Mouse (Mus musculus) myocyte (in vitro differentiated cells): ENCODE data around the gene Tex33.

Source experiments
- E2F4 ChIP-seq: IDR thresholded peaks from one replicate; pipeline ENCODE4 v1.6.1; 2011; ENCODE audit warnings: mild to moderate bottlenecking, control low read depth, moderate library complexity; ENCODE audit not compliant: insufficient read depth
- MAX ChIP-seq: IDR thresholded peaks from one replicate; pipeline ENCODE4 v1.6.1; 2011; ENCODE audit warnings: low read depth, mild to moderate bottlenecking, control low read depth
- MYOD1 ChIP-seq, 3 experiments: IDR thresholded peaks; one replicate each; pipeline ENCODE4 v1.6.1; 2011; ENCODE audit warnings: control low read depth in 2 of 3, low read depth in 2 of 3, mild to moderate bottlenecking in 2 of 3, moderate library complexity in 1 of 3; ENCODE audit not compliant: insufficient read length in 2 of 3, control insufficient read depth in 1 of 3
- POLR2A ChIP-seq: IDR thresholded peaks from one replicate; pipeline ENCODE4 v1.6.1; 2011; ENCODE audit warnings: low read depth, mild to moderate bottlenecking, control low read depth, moderate library complexity; ENCODE audit not compliant: insufficient read length
- POLR2AphosphoS2 ChIP-seq: IDR thresholded peaks from one replicate; pipeline ENCODE4 v1.6.1; 2011; ENCODE audit warnings: low read depth, control low read depth; ENCODE audit not compliant: insufficient read length
- TCF12 ChIP-seq: IDR thresholded peaks from one replicate; pipeline ENCODE4 v1.6.1; 2011; ENCODE audit warnings: mild to moderate bottlenecking, control low read depth; ENCODE audit not compliant: poor library complexity, insufficient read depth, severe bottlenecking
- TCF3 ChIP-seq: IDR thresholded peaks from one replicate; pipeline ENCODE4 v1.6.1; 2011; ENCODE audit warnings: low read depth, control low read depth; ENCODE audit not compliant: insufficient read length
- USF1 ChIP-seq: IDR thresholded peaks from one replicate; pipeline ENCODE4 v1.6.1; 2011; ENCODE audit warnings: low read depth, mild to moderate bottlenecking, control low read depth, moderate library complexity

- no peak for TF ChIP-seq TCF12
- TF ChIP-seq USF1, result no peak
- no peak for TF ChIP-seq POLR2A
- TF ChIP-seq E2F4, result no peak
- no peak for TF ChIP-seq MAX
- TF ChIP-seq POLR2AphosphoS2, result no peak
- no peak for TF ChIP-seq MYOD1 (IDR thresholded peaks at IDR 0.05; ENCODE audit: control insufficient read depth in 1 of 3, insufficient read length in 2 of 3, low read depth in 2 of 3)
- TF ChIP-seq TCF3, result no peak
These were observed 9.4 kb upstream of the Tex33 start for GRCm38 (mm10) chr15:78405098-78405497.
